Mouse (Mus musculus) forebrain, embryonic 11.5 days (tissue): Measurements from ENCODE around the gene Rela. TPM values are rescaled to one million over a fixed set of nuclear protein-coding genes. Genes with fewer than 3 reads are reported as not detected.
A peak's percentile ranks its signal among the peaks of the same experiment; 100 is the strongest.

ENCODE experiments used
- ATAC-seq: fragments of 200-750 bp; cut with Nextera tagmentation; replicated peaks from 2 replicates; pipeline ENCODE4 v1.8.0; 2017; ENCODE audit warnings: moderate TSS enrichment; ENCODE audit not compliant: low FRiP score
- DNase-seq: peaks from one replicate; pipeline ENCODE4 v3.0.0-alpha.2; 2017; ENCODE audit warnings: low spot score
- H3K27ac ChIP-seq: fragments of 300-500 bp; sonication (generic); 2 replicates; pipeline ENCODE4 v1.5.1; 2014; ENCODE audit warnings: low read depth, low read length
- H3K27me3 ChIP-seq: fragments of 300-500 bp; sonication (generic); 2 replicates; pipeline ENCODE4 v1.6.1; 2014; ENCODE audit warnings: mild to moderate bottlenecking, low read length, mixed read lengths; ENCODE audit not compliant: control insufficient read depth, insufficient read depth
- H3K36me3 ChIP-seq: fragments of 300-500 bp; sonication (generic); 2 replicates; pipeline ENCODE4 v1.6.1; 2014; ENCODE audit warnings: mild to moderate bottlenecking, low read length, moderate library complexity, mixed read lengths; ENCODE audit not compliant: control insufficient read depth, insufficient read depth
- H3K4me1 ChIP-seq: fragments of 300-500 bp; sonication (generic); replicated peaks from 2 replicates; pipeline ENCODE4 v1.6.1; 2014; ENCODE audit warnings: low read length, mixed read lengths; ENCODE audit not compliant: control insufficient read depth, insufficient read depth
- H3K4me2 ChIP-seq: fragments of 300-500 bp; sonication (generic); 2 replicates; pipeline ENCODE4 v1.6.1; 2014; ENCODE audit warnings: low read depth, mild to moderate bottlenecking, low read length, moderate library complexity, mixed read lengths; ENCODE audit not compliant: severe bottlenecking
- H3K4me3 ChIP-seq: fragments of 300-500 bp; sonication (generic); 2 replicates; pipeline ENCODE4 v1.5.1; 2014; ENCODE audit warnings: low read depth, low read length
- H3K9ac ChIP-seq: fragments of 300-500 bp; sonication (generic); 2 replicates; pipeline ENCODE4 v1.6.1; 2014; ENCODE audit warnings: low read length
- H3K9me3 ChIP-seq: fragments of 300-500 bp; sonication (generic); 2 replicates; pipeline ENCODE4 v1.6.1; 2016; ENCODE audit warnings: low read length, mixed read lengths; ENCODE audit not compliant: control insufficient read depth
- WGBS: fragments of 180-500 bp; shearing (Covaris S2); extraction: QIAGEN DNeasy Blood & Tissue Kit; methylation state at CpG from one replicate; pipeline ENCODE4 v1.1.7; 2014; 5-methylcytosine and 5-hydroxymethylcytosine counted together
- polyA plus RNA-seq: library from polyadenylated mRNA; unstranded; fragments of >200 nt; fragmentation: Nextera tagmentation; extraction: Ambion mirVana; gene quantifications from 2 replicates; pipeline ENCODE4 v1.2.1, GENCODE M21; 2014

Gene Rela
- polyA plus RNA-seq, 1 experiment from 2014 or later: 37.8 TPM

- H3K9ac ChIP-seq: peak overlapping the region; percentile 45
- H3K27ac ChIP-seq: no peak overlapping the region
- no peaks in the 10 kb centered on the region for H3K9me3 ChIP-seq
- 6% methylated on average over 62 of the region's 62 CpGs for WGBS
- peak overlapping the region; percentile 43 for H3K4me3 ChIP-seq
- DNase-seq (peak; percentile 84), ATAC-seq (peak; percentile 70)
- H3K4me2 ChIP-seq: peak overlapping the region; percentile 84
- H3K36me3 ChIP-seq: no peaks in the 10 kb centered on the region
- peaks cover 13% of the 10 kb centered on the region for H3K4me1 ChIP-seq
- H3K27me3 ChIP-seq: peaks cover 23% of the 10 kb centered on the region
Measured at GRCm38 (mm10) chr19:5653969-5654719, 16.9 kb downstream of the Rela start.

- DNase-seq (no peak), ATAC-seq (peak; percentile 29)
- Histone ChIP-seq H3K36me3 (no peaks in the 10 kb centered on the region), H3K4me1 (peaks cover 13% of the 10 kb centered on the region), H3K9ac (peak overlapping the region; percentile 37), H3K27me3 (peaks cover 23% of the 10 kb centered on the region), H3K4me3 (peak overlapping the region; percentile 43), H3K27ac (no peak overlapping the region), H3K9me3 (no peaks in the 10 kb centered on the region), H3K4me2 (peak overlapping the region; percentile 84)
- WGBS: 9% methylated on average over 43 of the region's 43 CpGs
Measured at GRCm38 (mm10) chr19:5654720-5655298, 17.5 kb downstream of the Rela start.

GRCm38 (mm10) chr19:5660942-5661751 lies 23.9 kb downstream of the Rela start:
- H3K4me2 ChIP-seq: no peak overlapping the region
- no peaks in the 10 kb centered on the region for H3K27me3 ChIP-seq
- H3K9ac ChIP-seq: no peak overlapping the region
- H3K4me3 ChIP-seq: no peak overlapping the region
- WGBS: 86% methylated on average over 16 of the region's 16 CpGs
- DNase-seq: no peak
- H3K4me1 ChIP-seq: peaks cover 9% of the 10 kb centered on the region; the same call in 1 of the 2 replicates
- H3K27ac ChIP-seq: no peak overlapping the region
- ATAC-seq: no peak
- H3K9me3 ChIP-seq: no peaks in the 10 kb centered on the region
- peaks cover under 1% of the 10 kb centered on the region; the same call in 1 of the 2 replicates for H3K36me3 ChIP-seq

- Histone ChIP-seq H3K4me3 (no peak overlapping the region; the same call in 1 of the 2 replicates), H3K4me1 (peaks cover 9% of the 10 kb centered on the region; the same call in 1 of the 2 replicates), H3K27me3 (no peaks in the 10 kb centered on the region), H3K9ac (peak overlapping the region; percentile 37; the same call in 1 of the 2 replicates), H3K36me3 (peaks cover 4% of the 10 kb centered on the region; the same call in 1 of the 2 replicates), H3K27ac (no peak overlapping the region), H3K4me2 (peak overlapping the region; percentile 67; the same call in 1 of the 2 replicates), H3K9me3 (no peaks in the 10 kb centered on the region)
- WGBS: 82% methylated on average over 8 of the region's 8 CpGs
- ATAC-seq: no peak
- DNase-seq: no peak
Measured at GRCm38 (mm10) chr19:5662310-5662709, 25.0 kb downstream of the Rela start.

GRCm38 (mm10) chr19:5662981-5663913 lies 26.0 kb downstream of the Rela start, which contains the start of gene Sipa1:
Gene Sipa1 (minus strand): TSS chr19:5663707.
- Histone ChIP-seq H3K9me3 (no peaks in the 10 kb centered on the region), H3K9ac (peak within 1 kb of the TSS; percentile 37), H3K27ac (no peak within 1 kb of the TSS), H3K4me2 (peak within 1 kb of the TSS; percentile 67), H3K4me3 (peak within 1 kb of the TSS; percentile 33), H3K36me3 (peaks cover 4% of the 10 kb centered on the region; the same call in 1 of the 2 replicates), H3K4me1 (peaks cover 9% of the 10 kb centered on the region; the same call in 1 of the 2 replicates), H3K27me3 (no peaks in the 10 kb centered on the region)
- ATAC-seq (peak; percentile 93), DNase-seq (peak; percentile 93)
- 2% methylated on average over 31 of the region's 32 CpGs for WGBS

- Histone ChIP-seq H3K36me3 (peaks cover 4% of the 10 kb centered on the region; the same call in 1 of the 2 replicates), H3K4me1 (peaks cover 9% of the 10 kb centered on the region; the same call in 1 of the 2 replicates), H3K9me3 (no peaks in the 10 kb centered on the region), H3K27ac (no peak overlapping the region), H3K27me3 (no peaks in the 10 kb centered on the region), H3K4me2 (no peak overlapping the region), H3K4me3 (no peak overlapping the region), H3K9ac (no peak overlapping the region)
- ATAC-seq (no peak), DNase-seq (no peak)
- 92% methylated on average over 10 of the region's 10 CpGs for WGBS
Measured at GRCm38 (mm10) chr19:5664669-5665257, 27.5 kb downstream of the Rela start.

GRCm38 (mm10) chr19:5665465-5665864 lies 28.2 kb downstream of the Rela start:
- Histone ChIP-seq H3K9ac (no peak overlapping the region), H3K27me3 (no peaks in the 10 kb centered on the region), H3K4me3 (no peak overlapping the region), H3K9me3 (no peaks in the 10 kb centered on the region), H3K4me1 (peaks cover 9% of the 10 kb centered on the region; the same call in 1 of the 2 replicates), H3K4me2 (no peak overlapping the region), H3K27ac (no peak overlapping the region), H3K36me3 (peaks cover 4% of the 10 kb centered on the region; the same call in 1 of the 2 replicates)
- no peak for DNase-seq
- ATAC-seq: no peak
- 91% methylated on average over 15 of the region's 15 CpGs for WGBS
